Mouse (Mus musculus): ENCODE results near the gene Pou1f1.

The Pou1f1 gene

GRCm38 (mm10) chr16:65564306-65564705 is 44.0 kb downstream of the Pou1f1 start:
- no peak for DNase-seq (ENCODE audit: low read depth, low spot score)

GRCm38 (mm10) chr16:65564951-65565350 is 44.6 kb downstream of the Pou1f1 start:
- DNase-seq (ENCODE audit: low read depth, low spot score), result no peak

- no peak for DNase-seq (ENCODE audit: low read depth, low spot score)
Measured at GRCm38 (mm10) chr16:65568853-65569252, 48.5 kb downstream of the Pou1f1 start.

- no peak for DNase-seq (ENCODE audit: low read depth, low spot score)
Measured at GRCm38 (mm10) chr16:65577298-65578029, 57.2 kb downstream of the Pou1f1 start.

Data from WW6 (cell line).